Mouse (Mus musculus): ENCODE measurements around the gene Tnrc6b.
A peak's percentile ranks its signal among the peaks of the same experiment; 100 is the strongest.
"Not testable (repeated sequence)": the region's sequence is repeated elsewhere in the genome, so short reads cannot be mapped to it uniquely, and the experiment has no call there.

Tnrc6b gene

DNA sequence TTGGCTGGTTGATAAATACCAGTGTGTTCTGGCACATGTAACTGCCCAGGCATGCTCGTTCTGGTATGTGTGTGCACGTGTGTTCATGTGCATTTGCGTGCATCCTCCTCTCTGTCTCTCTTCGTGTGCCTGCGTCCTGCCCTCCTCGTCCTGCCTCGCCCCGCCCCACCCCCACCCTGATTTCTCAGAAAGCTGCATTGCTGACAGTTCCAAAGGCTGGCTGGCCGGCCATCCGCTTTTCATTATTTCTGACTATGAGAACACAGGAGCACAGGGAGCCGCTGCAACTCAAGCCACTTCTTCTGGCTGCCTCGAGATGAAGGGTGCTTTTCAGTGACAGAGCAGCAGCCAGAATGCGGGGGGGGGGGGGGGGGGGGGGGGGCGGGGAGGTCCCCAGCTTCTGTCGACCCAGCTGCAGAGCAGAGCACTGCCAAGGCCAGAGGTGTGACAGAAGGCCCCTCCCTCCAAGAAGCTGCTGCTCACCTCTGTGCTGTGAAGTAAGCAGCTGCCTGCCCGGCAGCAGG lies 219.0 kb downstream of the Tnrc6b start:
- DNase-seq = no peak

DNA sequence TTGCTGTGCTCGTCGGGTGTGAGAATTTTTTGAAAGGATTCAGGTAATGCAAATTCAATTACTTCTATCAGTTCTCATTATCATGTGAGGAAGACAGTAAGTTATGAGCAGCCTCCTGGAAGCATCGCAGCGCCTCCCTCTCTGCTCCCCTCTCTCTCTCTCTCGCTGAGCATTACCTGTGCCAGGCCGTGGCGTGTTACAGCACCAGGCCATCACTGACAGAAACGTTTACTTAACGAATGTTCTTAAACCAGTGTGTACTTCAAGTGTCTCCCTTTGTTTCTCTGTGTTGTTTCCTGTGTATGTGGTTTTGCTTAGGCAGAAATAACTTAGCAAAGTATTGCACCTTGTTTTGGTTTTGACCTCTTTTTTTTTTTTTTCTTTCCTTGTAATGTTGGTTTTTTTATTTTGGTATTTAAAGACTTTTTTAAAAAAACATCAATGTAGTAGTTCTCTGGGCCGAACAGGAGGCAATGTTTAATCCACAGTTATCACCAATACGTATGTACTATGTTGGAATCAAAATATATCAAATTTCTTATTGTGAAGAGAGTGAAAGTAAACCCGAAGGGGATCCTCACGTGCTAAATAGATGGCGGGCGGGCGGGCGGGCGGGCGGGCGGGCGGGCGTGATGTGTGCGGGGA lies 219.7 kb downstream of the Tnrc6b start:
- not testable (repeated sequence) for DNase-seq

DNA sequence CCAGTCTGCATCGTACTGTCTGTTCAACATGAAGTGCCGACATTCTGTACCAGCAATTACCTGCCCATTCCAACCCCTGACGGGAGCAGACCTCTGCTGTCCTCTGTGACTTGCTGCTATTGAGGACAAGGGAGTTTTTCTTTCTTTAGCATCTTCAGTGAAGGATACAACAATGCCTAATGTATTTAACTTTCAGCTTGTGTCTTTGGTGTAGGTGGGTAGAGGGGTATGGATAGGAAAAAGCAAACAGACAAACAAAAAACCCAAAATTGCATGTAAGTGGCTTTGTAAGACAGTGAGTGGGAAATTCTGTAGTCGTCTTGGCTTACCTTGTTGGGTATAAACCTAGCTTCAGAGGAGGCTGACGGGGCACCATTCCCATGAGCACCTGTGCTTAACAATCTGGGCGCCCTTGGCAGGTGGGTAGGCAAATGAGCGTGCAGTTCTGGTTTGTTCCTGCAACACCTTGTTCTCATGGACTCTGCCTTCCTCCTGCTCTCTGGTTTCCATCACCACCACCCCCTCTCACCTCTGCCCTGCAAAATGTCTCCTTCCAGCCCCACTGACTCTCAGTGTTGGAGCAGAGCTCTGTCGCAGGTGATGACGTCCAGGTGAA lies 220.3 kb downstream of the Tnrc6b start:
- DNase-seq = no peak

DNA sequence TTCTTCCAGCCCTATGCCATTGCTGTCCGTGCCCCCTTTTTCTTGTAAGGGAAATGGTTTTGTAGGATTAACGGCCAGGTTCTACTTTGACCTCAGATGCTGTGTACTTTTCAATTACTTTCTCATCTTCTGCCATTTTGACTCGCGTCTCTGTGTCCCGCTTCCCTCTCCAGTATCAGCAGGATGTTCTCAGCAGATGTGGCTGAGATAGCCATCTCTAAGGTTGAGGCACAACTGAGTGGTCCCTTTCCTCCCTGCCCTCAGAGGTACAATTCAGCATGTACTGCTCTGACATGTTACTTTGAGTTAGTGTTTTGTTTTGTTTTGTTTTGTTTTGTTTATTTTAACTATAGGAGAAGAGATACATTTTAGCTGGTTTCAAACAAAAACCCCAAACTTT lies 223.7 kb downstream of the Tnrc6b start:
- DNase-seq = no peak

DNA sequence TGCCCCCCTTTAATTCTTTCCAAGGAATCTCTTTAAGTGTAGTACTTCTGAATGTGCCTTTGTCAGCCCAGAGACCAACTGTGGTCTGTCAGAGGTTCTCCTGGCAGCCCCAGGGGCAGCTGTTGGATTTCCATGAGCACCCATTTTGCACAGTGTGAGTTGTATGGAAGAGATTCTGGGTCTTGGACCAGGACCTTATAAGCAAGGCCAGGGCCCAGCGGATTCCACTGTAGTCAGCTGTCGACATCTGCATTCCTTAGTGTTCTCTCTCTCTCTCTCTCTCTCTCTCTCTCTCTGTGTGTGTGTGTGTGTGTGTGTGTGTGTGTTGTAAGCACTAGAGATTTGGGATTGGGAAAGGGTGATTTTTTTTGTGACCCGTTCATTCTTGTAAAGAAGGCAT lies 225.6 kb downstream of the Tnrc6b start:
- no peak for DNase-seq

DNA sequence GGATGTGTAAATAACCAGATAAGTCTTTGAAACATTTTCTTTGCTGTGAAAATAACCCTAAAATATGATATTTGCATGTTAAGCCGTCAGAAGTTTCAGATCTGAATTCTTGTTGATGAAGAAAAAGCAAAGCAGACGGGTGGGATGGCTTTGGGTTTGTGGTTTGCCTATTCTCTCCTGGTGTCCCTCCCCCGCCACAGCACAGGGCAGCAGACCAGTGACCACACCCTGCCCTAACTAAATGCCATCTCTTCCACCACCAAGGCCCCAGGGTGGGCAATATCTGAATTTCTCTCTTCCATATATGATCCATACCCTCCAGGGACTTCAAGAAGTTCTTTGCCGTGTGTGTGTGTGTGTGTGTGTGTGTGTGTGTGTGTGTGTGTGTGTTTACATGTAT lies 227.5 kb downstream of the Tnrc6b start:
- DNase-seq = no peak

DNA sequence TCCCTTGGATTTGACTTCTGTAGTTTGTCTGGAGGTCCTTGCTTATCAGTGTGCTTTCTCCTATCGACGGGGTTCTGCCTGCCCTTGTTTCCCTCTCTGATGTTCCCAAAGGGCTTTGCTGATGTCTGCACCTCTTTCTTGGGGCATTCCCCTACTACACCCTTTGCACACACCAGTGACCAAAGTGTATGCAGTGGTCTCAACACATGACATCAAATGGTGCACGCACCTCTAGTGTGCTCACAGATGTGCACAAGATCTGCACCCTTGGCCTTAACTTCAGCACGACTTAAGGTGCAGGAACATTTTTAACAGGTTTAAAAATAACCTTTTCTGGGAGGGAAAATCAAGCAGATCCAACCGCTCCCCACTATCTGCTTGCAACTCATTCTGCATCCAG lies 228.3 kb downstream of the Tnrc6b start:
- DNase-seq = no peak

DNA sequence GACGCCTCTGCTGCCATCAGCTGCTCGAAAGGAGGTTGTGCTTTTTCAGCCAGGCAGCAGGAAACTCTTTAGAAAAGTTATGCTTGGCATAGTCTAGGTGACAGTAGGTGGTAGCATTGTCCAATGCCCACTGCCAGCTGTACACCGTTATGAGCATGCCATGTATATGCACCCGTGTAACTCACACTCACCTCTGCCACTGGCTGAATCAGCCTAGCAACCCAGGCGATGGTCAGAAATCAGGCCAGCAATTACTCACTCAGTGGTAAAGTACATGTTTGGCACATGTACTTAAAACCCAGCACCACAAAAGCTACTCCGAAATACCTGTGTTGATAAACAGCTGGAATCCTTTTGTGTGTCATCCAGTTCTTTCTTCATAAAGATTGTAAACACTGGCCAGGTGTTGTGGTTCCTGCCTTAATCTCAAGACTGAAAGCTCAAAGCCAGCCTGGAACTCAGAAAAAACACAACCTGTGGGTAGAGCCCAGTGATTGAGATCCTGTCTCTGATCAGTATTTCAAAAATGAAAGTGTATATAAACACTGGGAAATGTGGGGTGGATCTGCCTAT lies 230.4 kb downstream of the Tnrc6b start:
- no peak for DNase-seq

DNA sequence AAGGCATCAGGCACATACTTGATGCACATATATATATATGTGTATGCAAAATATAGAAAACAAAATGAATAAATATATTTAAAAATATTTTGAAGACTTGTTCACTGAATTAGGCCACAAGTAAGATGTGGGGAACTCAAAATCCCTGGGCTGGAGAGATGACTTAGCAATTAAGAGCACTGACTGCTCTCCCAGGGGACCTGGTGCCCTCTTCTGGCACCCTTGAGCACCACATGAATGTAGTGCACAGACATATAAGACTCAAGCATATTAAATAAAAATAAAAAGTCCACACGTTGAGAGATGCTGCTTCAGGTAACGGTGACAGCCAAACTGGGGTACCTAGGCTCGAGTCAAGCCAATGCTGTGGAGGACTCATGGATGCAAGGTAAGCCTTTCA lies 234.7 kb downstream of the Tnrc6b start:
- DNase-seq = no peak

DNA sequence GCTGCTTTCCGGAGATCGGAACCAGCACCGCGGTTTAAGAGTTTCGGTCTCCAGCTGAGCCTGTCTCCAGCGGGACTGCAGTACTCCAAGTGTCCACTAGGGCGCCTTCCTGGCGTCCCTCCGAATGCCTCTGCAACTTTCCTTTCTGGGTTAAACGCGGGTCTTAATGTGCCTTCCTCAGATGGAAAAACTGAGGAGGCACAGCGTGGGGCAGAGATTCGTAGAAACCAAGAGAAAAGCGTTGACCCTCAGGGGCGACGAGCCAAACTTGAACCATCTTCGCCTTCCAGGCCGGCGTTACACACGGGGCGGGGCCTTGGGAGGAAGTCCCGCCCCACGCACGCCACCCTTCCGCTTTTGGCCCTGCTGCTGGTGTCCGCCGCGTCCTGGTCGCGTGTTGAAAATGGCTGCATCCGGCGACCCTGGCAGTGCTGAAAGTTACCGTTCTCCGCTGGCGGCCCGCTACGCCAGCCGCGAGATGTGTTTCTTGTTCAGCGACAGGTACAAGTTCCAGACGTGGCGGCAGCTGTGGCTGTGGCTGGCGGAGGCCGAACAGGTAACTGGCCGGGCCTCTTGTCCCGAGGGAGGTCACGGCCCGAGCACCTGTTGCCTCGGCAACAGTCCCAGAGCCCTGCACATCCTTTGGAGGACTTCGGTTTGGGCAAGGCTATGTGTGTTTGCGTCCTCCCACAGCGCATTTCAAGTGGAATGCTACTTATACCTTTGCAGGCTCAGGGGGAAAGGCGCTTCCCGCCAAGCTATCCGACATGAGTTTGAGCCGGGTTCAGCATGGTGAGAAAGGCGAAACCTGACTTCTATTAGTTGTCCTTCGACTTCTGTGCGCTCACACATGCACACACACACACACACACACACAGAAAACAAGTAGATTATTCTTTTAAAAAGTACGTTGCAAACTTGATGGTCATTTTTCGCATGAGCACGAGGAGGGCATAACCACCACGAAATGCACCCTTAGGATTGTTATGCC lies 237.3 kb downstream of the Tnrc6b start, which contains the start of gene Adsl:
Gene Adsl (plus strand): TSS at position 346 of the 991 bp plus-strand sequence.
- peak; percentile 87 for DNase-seq

DNA sequence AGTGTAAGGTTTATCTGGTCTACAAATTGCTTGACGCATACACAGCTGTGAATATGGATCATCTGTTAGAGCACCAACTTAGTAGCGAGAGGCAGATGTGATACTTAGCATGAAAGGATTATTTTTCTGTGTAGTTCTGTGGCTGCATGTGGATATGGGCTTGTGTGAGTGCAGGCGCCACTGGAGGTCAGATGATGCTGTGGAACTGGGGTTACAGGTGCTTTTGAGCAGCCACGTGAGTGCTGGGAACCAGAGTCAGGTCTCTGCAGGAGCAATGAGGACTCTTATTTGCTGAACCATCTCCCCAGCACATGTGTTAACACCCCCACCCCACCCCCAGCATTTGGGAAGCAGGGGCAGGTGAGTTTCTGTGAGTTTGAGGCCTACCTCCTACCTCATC lies 238.3 kb downstream of the Tnrc6b start:
- no peak for DNase-seq

DNA sequence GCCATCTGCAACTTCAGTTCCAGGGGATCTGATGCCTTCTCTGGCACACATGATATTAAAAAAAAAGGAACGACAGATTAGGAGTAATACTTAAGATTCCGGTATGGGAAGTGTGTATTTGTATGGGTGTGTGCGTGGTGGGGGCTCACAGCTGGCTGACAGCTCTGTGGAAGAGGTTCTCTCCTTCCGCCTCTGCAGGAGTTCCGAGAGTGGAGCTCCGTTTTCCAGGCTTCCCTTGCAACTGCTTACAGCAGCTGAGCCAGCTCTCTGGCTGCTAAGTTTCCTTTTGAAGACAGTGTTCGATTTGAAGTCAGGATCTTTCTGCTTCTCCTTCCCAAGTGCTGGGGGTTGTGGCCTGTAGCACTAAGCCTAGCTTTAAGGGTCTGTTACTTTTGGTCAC lies 238.9 kb downstream of the Tnrc6b start:
- no peak for DNase-seq

DNA sequence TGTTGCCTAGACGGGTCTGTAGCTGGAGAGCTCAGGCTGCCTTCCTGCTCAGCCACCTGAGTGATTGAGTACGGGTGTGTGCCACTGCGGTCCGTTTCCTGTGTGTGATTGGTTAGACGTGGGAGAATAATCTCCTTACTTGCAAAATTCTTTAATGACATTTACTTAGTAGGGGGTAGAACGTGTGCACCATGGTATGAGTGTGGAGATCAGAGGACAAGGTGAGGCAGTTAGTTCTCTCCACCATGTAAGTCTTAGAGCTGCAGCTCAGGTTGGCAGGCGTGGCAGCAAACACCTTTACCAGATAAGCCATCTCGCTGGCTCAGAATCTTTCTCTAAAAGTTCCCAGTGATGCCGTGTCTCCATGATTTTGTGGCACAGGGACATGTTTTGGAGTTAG lies 242.9 kb downstream of the Tnrc6b start:
- no peak for DNase-seq

DNA sequence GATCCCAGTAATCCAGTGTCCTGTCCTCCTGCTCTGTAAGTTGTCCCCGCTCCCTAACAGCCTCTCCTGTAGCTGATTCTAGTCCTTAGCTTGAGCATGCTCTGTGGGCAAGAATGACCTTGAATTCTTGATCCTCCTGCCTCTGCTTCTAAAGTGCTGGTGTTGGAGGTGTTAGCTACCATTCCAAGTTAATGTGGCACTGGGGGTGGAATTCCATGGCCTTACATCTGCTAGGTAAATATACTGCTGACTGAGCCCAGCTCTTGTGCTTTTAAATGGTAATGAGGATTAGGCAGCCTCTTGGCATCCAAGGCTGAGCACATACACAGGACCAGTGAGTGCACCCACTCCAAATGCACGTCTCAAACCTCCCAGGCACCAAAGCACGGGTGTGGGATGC lies 243.7 kb downstream of the Tnrc6b start:
- DNase-seq = no peak

DNA sequence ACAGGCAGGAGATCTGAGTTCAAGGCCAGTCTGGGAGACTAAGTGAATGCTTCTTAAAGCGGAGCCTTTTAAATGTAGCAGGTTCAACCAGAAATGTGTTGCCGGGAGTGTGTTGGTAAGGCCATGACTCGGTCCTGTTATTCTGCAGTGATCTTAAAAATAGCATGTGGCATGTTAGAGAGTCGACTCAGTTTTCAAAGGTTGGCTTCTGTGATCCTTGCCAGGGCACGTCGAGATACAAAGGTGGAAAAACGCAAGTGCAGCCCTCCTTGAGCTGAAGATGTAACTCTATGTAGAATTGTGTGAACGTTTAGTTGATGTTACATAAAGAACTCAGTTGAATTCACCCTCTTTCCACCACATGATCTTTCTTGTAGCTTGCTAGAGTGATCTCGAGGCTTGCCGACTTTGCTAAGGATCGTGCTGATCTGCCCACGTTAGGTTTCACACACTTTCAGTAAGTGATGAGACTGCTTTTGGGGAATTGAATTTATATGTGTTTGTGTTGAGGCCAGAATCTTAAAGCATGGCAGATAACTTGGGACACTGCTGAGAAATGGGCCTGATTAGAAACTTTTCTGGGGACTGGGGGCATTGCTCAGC lies 244.8 kb downstream of the Tnrc6b start:
- no peak for DNase-seq

DNA sequence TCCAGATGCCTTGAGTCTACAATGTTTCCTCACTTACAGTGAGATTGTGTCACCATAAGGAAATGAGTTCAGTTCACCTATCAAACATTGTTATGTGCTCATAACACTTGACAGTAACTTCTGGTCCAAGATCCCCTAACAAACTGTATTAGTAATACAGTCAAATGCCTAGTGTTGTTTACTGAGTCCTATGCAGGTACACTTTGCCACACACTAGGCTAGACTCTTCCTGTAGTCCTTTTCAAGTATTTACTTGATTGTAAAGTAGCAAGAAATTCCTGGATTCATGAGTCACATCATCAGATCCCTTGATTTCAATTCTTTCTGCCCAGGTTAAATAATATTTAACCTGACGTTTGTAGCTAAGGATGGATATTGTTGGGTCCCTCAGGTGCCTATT lies 258.3 kb downstream of the Tnrc6b start:
- no peak for DNase-seq

DNA sequence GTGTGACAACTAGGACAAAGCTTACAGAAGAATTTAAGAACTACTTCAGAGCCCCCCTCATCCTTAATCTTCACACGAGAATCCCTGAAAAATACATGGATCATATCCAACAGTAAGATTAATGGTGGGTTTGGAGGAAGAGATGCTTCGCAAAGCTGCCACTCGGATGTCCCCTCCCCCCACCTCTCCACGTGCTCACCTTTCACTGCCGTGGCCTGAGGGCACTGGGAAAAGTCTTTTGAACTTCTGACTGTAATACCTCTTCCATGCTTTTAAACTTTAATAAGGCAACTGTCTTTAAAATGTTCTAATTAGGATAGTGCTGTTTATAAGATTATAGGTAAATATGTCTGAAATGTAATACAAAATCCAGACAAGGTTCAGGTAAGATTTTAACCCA lies 263.2 kb downstream of the Tnrc6b start:
- no peak for DNase-seq

DNA sequence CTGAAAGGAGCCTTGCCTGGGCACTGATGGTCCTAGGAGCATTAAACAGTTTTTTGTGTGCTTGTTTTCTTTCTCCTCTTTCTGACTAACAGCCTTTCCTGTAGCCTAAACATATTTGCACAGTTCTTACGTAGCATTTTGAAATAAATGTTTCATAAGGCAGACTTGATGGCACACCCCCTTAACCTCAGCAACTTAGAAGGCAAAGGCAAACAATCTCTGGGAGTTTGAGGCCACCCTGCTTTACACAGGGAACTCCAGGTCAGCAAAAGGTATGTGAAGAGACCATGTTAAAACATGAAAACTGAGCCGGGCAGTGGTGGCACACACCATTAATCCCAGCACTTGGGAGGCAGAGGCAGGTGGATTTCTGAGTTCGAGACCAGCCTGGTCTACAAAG lies 264.6 kb downstream of the Tnrc6b start:
- DNase-seq = no peak

DNA sequence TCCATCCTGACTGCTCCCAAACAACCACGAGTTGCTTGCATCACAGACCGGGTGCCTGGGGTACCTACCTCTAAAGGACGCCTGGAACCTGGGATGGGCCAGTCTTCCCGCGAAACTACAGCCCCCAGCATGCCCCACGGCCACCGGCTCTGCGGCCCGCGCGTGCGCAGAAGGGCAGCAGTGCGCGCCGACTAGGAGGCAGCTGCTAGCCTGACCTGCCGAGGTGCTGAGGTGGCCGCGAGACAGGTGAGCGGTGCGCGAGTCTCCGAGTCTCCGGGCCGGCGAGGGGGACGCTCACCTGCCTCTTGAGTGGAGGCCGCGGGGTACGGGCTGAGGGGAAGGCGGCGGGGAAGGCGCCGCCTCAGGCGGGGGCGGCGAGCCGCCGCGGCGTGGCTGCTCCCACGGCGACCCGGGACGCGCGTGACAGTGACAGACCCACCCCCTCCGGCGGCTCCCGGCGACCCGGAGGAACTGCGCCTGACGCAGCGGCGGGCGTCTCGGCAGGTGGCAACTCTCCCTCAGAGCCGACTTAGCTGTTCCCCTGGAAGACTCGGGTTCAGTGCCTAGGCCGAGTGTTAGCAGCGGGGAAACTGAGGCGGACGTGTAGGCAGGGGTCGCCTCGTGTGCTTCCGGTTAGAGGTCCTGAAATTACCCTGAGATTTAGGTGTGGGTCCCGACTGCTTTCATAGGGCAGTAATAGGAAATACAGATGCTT lies 266.7 kb downstream of the Tnrc6b start, which contains the start of gene Sgsm3:
Gene Sgsm3 (plus strand): TSS at position 146 of the 715 bp plus-strand sequence.
- DNase-seq = peak; percentile 89

DNA sequence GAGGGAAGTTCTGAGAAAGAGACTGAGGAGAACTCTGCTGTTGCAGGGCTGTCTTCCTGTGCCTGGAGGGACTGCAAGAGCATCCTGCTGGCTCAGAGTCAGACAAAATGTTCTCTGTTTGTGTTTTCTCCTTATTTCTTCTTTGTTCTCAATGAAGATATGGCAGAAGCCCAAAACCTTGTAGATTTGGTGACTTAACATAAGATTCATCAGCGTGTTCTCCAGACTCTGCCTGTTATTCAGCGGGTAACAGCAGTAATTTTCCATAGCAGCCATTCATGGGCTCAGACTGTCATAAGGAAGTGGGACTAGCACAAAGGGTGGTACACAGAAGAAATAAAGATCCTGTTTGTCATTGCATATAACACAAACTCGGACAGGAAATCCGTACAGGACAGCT lies 268.5 kb downstream of the Tnrc6b start:
- no peak for DNase-seq

DNA sequence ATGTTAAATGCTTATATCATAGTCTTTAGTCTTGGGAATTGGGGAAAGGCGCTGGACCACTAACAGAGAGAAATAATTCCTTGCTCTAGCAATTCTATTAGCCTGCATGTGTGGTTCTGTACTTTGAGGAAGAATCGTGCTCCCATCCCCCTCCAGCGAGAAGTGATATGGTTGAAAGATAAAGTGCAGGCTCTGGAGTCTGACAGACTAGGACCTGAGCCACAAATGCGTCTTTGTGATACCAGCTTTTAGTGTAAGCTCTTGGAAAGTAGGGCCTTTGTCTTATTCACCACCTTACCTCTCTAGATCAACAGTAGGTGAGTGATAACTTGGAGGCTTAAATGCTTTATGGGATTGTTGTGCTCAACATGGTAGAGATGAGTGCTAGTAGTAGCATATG lies 270.1 kb downstream of the Tnrc6b start:
- no peak for DNase-seq

DNA sequence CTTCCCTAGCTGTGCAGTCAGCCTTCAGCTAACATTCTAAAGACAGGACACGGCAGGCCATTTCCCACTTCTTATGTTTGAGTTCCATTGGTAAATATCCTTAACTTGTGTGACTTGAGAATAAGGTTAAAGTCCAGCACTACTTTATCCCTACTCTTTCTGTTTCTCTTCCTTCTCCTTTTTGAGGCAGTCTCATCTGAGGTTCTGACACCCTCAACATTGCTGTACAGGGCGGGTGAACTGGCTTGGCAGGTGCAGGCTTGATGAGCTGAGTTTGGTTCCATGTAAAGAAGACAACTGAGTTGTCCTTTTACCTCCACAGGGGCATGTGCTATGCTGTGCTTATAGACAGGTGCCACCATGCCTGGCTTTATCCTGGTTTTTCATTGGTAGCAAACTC lies 272.2 kb downstream of the Tnrc6b start:
- no peak for DNase-seq

Data from right cerebral cortex, postnatal 25 days (tissue).